Mouse (Mus musculus) urinary bladder, postnatal 10 days (tissue): ENCODE data around the gene Gpx1.
A peak's percentile ranks its signal among the peaks of the same experiment; 100 is the strongest.
"Not testable (repeated sequence)": the region's sequence is repeated elsewhere in the genome, so short reads cannot be mapped to it uniquely, and the experiment has no call there.

ENCODE experiments used
- DNase-seq: peaks from one replicate; pipeline ENCODE4 v3.0.0; 2022; ENCODE audit warnings: low spot score

Gene Gpx1

DNA sequence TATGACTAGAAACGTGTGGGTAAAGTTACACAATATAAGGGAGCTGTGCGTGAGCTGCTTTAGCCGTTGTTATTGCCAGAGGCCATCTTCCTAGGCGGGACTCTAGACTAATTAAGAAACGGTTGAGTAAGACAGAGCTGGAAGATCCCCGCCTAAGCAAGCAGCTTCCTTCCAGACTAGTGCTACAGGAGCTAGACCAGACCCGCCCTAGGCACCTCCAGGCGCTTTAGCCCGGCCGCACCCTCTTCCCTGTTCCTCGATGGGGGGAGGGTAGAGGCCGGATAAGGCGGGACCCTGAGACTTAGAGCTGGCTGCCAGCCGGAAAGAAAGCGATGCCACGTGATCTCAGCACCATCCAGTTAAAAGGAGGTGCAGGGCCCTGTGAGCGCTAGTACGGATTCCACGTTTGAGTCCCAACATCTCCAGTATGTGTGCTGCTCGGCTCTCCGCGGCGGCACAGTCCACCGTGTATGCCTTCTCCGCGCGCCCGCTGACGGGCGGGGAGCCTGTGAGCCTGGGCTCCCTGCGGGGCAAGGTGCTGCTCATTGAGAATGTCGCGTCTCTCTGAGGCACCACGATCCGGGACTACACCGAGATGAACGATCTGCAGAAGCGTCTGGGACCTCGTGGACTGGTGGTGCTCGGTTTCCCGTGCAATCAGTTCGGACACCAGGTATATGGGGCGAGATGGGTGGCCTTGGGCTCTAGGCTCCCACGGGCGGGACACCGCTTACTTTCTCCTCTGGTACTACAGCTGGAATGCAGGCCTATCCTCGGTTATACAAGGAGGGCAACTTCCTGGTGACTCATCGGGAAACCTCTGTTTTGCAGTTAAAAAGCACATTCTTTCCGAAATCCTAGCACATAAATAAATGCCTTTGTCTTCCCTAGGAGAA is at the start of gene Gpx1:
Gpx1 (plus strand) TSS at position 18 of the 896 bp plus-strand sequence.
- DNase-seq = peak; percentile 67

DNA sequence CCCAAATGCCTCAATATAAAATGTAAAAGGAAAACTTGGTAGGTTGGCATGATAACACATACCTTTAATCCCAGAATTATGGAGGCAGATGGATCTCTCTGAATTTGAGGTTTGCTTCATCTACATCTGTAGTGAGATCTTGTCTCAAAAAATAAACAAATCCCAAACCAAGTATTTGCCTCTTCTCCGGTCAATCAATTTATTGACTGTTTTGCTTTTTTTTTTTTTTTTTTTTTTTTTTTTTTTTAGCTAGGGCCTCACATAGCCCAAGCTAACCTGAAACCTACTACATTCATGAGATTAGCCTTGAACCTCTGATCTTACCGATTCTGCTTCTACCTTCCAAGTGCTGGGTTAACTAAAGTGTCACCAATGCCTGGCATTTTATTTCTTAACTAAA is 49.4 kb upstream of the Gpx1 start:
- no peak for DNase-seq

DNA sequence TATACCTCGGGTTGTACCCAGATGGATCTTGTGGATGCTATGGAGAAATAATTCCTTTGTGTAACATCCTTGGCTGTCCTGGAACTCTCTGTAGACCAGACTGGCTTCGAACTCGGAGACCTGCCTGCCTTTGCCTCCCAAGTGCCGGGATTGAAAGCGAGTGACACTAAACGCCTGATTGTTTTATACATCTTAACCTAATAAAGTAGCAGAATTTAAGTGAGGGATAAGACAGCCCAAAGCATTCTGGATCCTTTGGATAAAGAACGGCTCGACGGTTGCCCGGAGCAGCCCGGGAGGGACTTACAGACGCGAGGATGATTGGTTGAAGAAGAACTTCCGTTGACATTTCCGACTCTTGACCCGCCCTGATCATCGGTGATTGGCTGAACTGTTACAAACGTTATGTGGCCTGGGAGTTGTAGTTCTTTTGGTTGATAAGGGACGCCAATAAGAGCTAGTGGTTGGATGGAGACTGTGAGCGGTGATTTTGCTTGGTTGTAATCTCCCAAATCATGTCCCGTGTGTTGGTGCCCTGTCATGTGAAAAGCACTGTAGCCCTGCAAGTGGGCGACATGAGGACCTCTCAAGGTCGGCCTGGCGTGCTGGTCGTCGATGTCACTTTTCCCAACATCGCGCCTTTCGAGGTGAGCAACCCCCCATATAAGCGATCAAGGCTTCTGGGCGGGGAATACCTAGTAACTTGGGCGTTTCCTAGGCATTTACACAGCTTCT is 48.5 kb upstream of the Gpx1 start, which contains the start of gene Nicn1:
Nicn1 (plus strand) TSS at position 414 of the 735 bp plus-strand sequence.
- DNase-seq = peak; percentile 54

DNA sequence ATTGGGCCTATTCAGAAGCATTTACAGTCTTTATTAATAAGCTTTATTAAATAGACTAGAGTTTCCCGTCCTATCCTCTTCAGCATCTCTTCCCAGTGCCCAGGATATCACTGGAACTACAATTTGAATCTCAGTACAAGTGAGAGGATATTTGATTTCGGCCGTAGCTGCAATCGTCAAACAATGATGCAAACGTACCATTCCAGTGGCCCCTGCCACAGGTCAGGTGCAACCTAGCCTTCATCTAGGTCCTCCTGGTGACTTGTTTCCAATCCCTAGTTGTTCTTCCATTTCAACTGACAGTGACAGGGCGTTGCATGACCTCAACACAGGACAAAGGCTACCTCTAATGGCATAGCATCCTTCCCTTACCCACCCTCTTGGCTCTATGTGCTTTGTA is 47.9 kb upstream of the Gpx1 start:
- no peak for DNase-seq

DNA sequence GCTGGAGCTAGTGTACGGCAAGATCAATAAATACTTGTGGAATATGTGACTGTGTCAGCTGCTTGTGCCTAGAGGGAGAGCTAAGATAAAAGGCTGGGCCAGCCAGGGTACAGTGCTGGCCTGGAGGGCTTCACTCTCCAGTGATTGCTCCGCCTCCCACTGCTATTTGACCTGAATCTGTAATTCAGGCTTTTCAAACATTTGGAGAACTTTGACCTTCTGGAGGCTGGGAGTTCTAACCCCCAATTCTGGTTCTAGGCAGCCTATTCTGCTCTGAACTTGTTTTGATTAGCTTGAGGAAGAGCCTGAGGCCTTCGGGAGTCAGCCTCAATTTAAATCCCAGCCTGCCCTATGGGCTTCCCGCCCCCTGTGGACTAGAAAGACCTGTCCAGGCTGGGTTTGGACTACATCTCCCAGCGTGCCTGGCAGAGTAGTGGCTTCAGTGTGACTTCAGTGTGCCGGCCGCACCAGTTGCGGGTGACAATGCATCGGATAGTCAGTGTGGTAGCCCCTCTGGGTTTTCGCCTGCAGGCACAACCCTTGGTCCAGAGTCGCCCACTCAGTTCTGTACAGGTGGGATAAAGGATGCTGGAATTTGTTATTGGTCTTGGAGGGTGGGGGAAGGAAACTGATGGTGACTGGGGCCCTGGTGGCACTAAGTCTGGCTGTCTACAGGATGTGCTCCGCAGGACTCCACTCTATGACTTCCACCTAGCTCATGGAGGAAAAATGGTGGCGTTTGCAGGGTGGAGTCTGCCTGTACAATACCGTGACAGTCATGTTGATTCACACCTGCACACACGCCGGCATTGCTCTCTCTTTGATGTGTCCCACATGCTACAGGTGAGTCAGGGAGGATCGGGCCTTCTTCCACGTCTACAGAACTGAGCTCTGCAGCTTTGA is 42.0 kb upstream of the Gpx1 start, which contains the start of gene Amt:
Amt (plus strand) TSS at position 401 of the 903 bp plus-strand sequence.
- no peak for DNase-seq

DNA sequence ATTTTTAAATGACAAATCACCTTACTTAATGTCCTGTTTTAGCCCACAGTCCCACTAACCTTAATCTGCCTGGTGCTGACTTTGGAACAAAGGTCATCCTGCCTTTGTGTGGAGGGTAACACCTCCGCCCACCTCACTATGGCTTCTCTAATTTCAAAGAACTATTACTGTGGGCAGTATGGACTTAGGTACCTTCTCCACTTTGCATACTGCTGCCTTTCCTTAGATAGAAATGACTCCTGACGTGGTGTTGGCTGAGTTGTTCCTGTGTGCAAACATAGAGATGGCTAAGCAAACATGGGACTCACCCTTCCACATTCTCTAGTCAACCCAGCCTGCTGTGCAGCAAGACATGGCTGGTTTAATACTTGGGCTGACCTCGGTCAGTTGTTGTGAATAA is 36.9 kb upstream of the Gpx1 start:
- DNase-seq = no peak

DNA sequence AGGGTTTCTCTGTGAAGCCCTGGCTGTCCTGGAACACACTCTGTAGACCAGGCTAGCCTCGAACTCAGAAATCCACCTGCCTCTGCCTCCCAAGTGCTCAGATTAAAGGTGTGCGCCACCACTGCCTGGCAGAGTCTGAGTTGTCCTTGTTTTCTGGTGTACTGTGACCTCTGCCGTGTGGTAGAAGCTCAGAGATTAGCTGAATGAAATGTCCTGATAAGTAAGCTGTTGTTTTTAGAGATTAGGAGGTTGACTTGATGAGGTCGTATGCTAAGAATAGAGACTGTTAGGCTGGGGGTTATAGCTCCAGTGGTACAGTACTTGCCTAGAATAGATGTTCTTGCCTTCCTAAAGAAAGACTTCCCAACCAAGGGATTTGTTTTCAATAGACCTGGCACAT is 34.0 kb upstream of the Gpx1 start:
- no peak for DNase-seq

DNA sequence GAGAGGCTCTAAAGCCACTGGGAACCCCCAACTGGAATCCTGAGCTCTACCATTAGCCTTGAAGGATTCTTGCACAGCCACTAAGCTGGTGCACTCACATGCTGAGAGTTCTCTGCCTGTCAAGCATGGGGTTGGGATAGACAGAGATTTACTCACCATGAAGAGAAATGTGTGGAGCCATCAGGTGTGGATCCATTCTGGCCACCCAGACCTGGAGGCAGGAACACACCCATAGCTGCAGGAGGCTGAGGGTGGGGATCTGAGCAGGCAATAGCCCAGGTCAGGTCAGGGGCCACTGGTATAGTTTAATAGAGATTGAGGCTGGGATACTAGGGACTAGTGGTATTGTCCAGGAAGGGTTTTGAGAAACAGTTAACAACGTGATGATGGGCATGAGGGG is 33.5 kb upstream of the Gpx1 start:
- DNase-seq = no peak

DNA sequence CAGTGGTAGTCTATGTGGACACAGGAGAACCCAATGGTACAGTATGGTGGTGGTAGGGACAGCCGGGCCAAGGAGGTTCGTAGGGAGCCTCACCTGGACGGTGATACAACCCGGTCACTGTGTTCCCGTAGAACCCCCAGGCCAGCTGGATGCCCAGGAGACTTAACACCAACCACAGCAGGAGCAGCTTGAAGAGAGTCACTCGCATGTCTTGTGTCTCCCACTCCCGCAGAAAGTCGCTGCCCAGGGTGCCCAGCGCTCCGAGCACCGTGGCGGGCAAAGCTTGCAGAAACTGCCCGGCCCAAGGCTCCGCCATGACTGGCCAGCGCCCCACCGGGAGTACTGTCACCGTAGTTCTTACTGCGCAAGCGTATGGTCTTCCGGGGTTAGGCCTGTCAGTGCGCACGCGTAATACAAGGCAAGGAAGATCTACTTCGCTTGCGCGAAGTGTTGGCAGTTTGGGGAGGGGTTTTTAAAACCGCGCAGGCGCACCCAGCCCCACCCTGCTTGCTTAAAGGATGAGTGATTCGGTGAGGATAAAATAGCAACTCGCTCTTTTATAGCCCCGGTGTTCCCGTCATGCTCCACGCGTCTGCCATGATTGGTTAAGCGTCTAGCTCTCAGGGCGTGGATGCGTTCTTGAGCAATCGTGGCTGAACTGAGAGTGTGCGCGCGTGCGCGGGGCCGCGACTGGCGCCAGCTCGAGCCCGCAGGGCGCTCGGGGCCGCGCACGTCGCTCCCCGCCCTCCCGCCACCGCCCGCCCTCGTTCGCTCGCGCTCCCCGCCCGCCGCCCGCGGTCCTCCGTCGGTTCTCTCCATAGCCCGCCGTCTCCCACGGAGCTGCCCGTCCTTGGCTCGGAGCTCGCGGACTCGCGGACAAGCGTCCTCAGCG is 32.8 kb upstream of the Gpx1 start, which contains the start of the genes Rhoa and Tcta:
Rhoa (plus strand) TSS at position 501 of the 892 bp plus-strand sequence.
Tcta (minus strand) TSS at position 532 of the 892 bp plus-strand sequence.
- peak; percentile 87 for DNase-seq

DNA sequence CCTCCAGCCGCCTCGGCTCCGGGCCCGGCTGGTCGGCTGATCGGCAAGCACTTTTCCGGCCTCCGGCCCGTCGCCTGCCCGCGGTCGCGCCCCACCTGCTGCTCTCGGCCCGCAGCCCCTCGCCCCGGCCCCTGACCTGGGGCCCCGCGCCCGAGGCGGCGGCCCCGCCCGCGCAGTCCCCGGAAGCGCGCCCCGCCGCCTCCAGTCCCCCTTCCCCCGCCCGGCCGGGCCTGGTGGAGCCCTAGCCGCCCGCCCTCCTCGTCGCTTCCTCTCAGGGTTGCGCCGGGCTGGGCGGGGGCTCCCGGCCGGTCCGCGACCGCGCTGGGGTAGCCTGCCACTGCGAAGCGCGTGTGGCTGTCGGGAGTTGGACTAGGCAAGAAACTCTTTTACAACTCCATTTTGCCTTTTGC is 32.1 kb upstream of the Gpx1 start:
- peak; percentile 31 for DNase-seq

DNA sequence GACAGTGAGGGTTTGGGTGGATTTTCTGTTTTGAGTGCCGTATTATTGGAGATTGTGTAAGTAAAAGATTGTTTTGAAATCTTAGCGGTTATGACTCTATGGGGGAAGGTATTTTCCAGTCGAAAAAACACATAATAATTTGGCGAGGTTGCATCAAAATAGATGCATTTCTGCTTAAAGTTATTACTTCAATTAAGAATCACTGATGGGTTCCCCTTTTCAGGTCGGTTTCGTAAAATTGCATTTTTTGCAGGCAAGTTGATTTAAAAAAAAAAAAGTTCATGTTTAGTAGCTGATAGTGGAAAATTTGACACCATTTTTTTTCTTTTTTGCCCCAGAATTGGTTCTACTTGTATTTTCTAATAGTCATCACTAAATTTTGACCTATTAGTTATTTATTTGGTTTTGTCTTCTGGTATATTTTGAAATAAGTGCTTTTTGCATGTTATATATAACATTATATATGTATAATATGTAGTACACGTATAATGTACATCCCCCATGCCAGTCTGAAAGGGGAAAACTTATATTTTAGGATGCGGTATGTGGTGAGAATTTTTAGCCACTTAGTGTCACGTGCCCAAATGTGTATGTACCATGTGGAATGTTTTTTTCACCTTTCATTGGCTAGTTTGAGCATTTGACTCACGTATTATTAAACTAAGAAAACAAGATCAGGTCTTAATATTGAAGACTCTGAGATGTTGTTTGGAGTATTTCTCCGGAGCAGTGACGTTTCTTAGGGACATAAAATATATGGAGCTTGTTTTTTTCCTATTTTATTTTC is 31.5 kb upstream of the Gpx1 start:
- DNase-seq = no peak

DNA sequence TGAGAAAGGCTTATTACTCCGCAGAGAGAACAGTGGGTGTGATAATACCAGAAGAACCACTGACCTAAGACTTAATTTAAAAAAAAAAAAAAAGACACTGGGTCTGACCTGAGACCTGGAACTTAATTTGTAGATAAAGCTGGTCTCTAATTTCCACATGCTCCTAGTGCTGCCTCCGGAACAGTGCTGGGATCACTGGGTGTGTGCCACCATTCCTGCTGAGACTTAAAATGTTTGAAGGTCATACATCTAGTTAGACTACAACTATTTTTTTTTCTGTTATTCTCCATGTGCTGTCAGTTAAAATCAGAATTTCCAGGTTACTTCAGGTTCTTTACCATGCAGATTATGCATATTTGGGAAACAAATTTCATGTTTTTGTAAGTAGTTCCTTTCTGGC is 30.6 kb upstream of the Gpx1 start:
- no peak for DNase-seq

DNA sequence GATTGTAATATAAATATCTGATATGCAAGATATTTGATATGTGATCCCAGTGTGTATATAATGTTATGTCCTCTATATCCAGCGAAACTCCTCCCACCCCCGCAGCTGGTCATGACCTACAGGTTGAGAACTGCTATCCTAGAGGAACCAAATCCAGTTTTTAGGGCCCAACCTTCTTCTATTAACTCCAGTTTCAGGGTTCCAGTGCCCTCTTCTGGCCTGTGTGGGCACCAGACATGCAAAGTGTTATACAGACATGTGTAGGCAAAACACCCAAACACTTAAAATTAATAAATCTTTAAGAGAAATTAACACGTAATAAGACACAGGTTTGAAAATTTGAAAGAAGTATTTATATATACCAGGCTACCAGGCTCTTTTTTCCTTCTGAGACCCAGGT is 21.1 kb upstream of the Gpx1 start:
- no peak for DNase-seq

DNA sequence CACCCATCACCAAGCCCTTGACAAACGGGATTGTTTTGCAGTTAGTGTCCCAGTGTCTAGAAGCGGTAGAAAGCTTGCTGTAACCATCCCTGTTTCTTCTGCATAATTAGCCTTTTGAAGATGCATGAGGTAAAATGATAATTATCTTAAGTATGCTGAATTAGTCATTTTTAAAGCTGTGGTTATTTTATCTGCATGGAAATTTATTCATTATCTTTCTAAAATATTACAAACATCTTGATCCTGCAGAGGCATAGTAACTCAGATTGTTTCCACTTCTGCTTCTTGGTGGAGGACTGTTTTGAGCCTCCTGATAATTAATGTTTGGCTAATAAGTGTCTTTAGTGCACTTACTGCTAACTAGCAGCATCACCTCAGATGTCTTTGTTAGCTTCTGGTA is 20.2 kb upstream of the Gpx1 start:
- no peak for DNase-seq

DNA sequence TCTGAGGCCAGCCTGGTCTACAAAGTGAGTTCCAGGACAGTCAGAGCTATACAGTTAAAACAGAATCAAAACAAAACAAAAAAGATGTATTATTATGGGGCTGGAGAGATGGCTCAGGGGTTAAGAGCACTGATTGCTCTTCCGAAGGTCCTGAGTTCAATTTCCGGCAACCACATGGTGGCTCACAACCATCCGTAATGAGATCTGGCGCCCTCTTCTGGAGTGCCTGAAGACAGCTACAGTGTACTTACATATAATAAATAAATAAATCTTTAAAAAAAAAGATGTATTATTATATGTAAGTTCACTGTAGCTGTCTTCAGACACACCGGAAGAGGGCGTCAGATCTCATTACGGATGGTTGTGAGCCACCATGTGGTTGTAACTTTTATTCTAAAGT is 16.6 kb upstream of the Gpx1 start:
- DNase-seq = not testable (repeated sequence)

DNA sequence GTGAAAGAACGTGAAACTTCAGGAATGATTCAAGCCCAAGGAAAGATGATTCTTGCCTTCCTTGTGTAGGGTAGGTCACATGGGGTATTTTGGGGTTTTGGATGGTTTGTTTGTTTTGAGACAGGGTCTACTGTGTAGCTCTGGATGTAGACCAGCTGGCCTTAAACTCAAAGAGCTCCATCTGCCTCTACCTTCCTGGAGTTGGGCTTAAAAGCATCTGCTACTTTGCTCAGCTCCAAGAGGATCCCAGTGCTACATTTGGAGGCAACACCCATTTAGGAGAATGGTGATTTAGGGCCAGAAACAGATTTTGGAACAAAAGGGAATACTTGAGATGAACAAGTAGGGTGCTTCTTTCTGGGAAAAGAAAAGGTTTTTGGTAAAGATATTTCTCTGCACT is 13.9 kb upstream of the Gpx1 start:
- no peak for DNase-seq

DNA sequence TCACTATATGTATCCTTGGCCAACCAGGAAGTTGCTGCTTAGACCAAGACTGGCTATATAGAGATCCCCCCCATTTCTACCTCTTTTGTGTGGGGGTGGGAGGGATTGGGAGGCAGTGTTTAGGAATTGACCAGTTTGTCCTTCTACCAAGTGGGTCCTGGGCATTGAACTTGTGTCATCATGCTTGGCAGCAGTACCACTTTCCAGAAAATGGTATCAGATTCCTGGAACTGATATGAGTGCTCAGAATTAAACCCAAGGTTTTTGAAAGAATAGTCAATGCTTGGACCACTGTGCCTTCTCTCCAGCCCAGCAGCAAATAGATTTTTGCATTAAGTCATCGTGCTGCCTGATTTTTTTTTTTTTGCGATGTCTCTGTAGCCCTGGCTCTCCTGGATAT is 12.9 kb upstream of the Gpx1 start:
- no peak for DNase-seq

DNA sequence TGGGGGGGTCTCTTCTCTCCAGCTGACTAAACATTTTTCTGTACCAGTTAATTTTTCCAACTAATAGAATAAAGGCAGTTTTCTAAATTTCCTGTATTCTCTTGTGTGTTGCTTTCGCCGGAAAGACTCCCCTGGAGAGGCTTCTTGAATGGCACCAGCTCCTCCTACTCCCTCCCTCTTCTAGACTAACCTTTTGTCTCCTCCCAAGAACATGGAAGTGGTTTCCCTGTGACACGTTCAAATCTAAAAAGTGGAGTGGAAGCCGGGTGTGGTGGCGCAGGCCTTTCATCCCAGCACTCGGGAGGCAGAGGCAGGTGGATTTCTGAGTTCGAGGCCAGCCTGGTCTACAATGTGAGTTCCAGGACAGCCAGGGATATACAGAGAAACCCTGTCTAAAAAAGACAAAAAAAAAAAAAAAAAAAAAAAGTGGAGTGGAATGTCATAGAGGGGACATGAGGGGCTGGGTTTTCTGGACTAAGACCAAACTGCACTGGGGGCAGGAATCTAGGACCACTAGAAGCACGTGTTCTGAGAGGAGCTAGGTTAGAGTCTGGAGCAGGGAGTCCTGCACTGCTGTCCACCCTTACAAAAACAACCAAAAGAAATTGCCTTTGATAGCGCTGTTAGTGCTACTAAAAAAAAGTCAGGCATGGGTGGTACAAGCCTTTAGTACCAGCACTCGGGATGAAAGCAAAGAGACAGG is 704 bp upstream of the Gpx1 start:
- no peak for DNase-seq

DNA sequence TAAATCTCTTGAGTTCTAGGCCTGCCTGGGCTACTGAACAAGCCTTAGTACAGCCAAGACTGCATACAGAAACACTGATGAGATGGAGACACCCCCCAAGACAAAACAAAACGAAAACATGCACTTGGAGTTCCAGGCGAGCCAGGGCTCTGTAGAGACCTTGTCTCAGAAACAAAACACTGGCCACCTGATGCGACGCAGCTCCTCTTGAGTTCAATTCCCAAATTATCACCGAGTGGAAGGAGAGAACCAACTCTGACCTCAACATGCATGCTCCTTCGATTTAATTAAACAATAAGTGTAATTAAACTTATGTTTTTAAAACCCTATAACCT is 185 bp upstream of the Gpx1 start:
- DNase-seq = no peak

DNA sequence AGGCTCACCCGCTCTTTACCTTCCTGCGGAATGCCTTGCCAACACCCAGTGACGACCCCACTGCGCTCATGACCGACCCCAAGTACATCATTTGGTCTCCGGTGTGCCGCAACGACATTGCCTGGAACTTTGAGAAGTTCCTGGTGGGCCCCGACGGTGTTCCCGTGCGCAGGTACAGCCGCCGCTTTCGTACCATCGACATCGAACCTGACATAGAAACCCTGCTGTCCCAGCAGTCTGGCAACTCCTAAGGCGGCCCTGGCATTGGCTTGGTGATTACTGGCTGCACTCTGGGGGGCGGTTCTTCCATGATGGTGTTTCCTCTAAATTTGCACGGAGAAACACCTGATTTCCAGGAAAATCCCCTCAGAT is 1.2 kb downstream of the Gpx1 start:
- DNase-seq = no peak
